Mouse (Mus musculus) lung, postnatal 0 days (tissue): ENCODE measurements at regions not wholly inside any gene's neighbourhood (a gene's known extent, or its start where the extent isn't known, plus 50 kb on each side); places are given as distances from the start of the nearest gene placed in this dataset.

Experiments
- ATAC-seq: fragments of 200-750 bp; cut with Nextera tagmentation; 2 replicates; pipeline ENCODE4 v1.8.0; 2017; ENCODE audit warnings: moderate library complexity
- DNase-seq: peaks from one replicate; pipeline ENCODE4 v3.0.0-alpha.2; 2016; ENCODE audit warnings: low spot score
- H3K27ac ChIP-seq: fragments of 300-500 bp; sonication (generic); 2 replicates; pipeline ENCODE4 v1.5.1; 2014; ENCODE audit warnings: antibody characterized with exemption, mild to moderate bottlenecking, low read length, mixed read lengths
- H3K27me3 ChIP-seq: fragments of 300-500 bp; sonication (generic); replicated peaks from 2 replicates; pipeline ENCODE4 v1.6.1; 2014; ENCODE audit warnings: low read length, mixed read lengths; ENCODE audit not compliant: insufficient read depth
- H3K36me3 ChIP-seq: fragments of 300-500 bp; sonication (generic); 2 replicates; pipeline ENCODE4 v1.6.1; 2014; ENCODE audit warnings: low read length, mixed read lengths; ENCODE audit not compliant: insufficient read depth
- H3K4me1 ChIP-seq: fragments of 300-500 bp; sonication (generic); 2 replicates; pipeline ENCODE4 v1.6.1; 2014; ENCODE audit warnings: antibody characterized with exemption, low read depth, low read length, mixed read lengths; ENCODE audit not compliant: insufficient read depth
- H3K4me2 ChIP-seq: fragments of 300-500 bp; sonication (generic); replicated peaks from 2 replicates; pipeline ENCODE4 v1.6.1; 2014; ENCODE audit warnings: low read depth, mild to moderate bottlenecking, low read length, moderate library complexity, mixed read lengths
- H3K4me3 ChIP-seq: fragments of 300-500 bp; sonication (generic); 2 replicates; pipeline ENCODE4 v1.5.1; 2014; ENCODE audit warnings: low read depth, low read length
- H3K9ac ChIP-seq: fragments of 300-500 bp; sonication (generic); replicated peaks from 2 replicates; pipeline ENCODE4 v1.6.1; 2014; ENCODE audit warnings: low read depth, mild to moderate bottlenecking
- H3K9me3 ChIP-seq: fragments of 300-500 bp; sonication (generic); 2 replicates; pipeline ENCODE4 v1.6.1; 2016; ENCODE audit warnings: low read length, mixed read lengths
- CTCF ChIP-seq: IDR thresholded peaks from 2 replicates; pipeline ENCODE4 v1.5.1; 2016; ENCODE audit warnings: antibody characterized with exemption, mild to moderate bottlenecking
- EP300 ChIP-seq: IDR thresholded peaks from 2 replicates; pipeline ENCODE4 v1.6.1; 2016; ENCODE audit warnings: antibody characterized with exemption, mild to moderate bottlenecking, control low read depth
- WGBS: fragments of 180-500 bp; shearing (Covaris S2); extraction: QIAGEN DNeasy Blood & Tissue Kit; methylation state at CpG from one replicate; pipeline ENCODE4 v1.1.7; 2014; 5-methylcytosine and 5-hydroxymethylcytosine counted together

DNA sequence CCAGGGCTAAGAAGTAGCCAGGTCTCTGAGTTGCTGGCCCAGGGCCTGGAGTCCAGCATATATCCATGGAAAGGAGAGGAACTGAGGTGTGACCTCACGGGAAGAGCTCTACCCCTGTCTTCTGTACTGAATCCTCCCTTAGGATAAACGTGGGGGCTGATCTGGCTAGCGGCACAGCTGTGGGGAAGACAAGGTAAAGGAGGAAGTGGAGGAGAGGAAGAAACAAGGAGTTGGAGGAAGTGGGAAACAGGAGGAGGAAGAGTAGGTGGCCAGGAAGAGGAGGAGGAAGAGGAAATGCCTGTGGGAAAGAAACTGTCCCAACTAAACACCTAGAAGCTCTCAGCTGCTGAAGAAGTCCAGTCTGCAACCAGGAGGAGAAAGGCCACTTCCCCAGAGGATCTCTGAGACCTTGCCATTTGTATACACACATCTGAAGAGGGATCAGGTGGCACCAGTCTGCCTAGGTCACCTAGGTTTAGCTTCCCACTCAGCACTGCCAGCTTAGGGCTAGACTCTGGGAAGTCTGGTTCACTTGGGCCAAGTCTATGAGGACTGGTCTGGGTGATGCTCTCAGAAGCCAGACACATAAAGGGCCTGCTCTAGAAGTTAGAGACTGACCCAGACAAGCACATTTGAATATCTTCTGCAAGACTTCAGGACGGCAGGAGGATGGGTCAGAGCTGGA is 100.6 kb upstream of the Jun start:
- ATAC-seq: no peak

DNA sequence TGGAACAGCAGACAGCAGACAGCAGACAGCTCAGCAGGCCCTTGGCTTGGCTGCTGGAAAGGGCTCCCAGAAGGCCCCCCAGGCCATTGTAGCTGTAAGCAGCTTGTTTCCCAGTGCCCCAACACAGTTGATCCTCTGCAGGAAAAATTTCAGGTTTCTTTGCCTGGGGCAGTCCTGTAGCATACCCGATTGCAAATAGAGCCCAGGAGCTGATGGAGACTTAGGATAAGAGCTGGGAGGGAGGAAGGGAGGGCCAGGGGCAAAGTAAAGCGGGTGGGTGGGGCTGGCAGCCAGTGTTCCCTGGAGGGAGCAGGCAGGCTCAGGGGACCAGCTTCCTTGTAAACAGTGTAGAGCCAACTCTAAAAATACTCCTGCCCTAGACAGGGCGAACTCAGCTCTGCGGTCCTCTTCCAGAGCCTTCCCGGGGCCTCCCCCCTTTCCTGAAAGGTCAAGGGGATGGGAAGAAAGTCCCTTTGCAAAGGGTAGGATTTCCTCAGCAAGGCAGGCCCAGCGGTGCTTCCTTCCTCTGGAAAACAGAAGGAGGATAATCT is 101.8 kb upstream of the Jun start:
- Histone ChIP-seq H3K9me3 (no peaks in the 10 kb centered on the region), H3K4me2 (no peak overlapping the region), H3K4me3 (no peak overlapping the region), H3K27me3 (no peaks in the 10 kb centered on the region), H3K9ac (0 out of 2 replicates have a peak overlapping the region, but pooled peaks have one; percentile 9), H3K27ac (peak overlapping the region; percentile 62), H3K4me1 (peaks cover 26% of the 10 kb centered on the region), H3K36me3 (no peaks in the 10 kb centered on the region)
- DNase-seq: peak; percentile 89
- TF ChIP-seq CTCF (no peak), EP300 (peak; percentile 94)
- WGBS: 16% methylated on average over 6 of the region's 6 CpGs
- peak; percentile 93 for ATAC-seq

More for the DNA sequence above, 100.6 kb upstream of the Jun start:
- Histone ChIP-seq H3K4me3 (no peak overlapping the region), H3K36me3 (no peaks in the 10 kb centered on the region), H3K27ac (peak overlapping the region; percentile 39; the same call in 1 of the 2 replicates), H3K4me2 (no peak overlapping the region), H3K9me3 (no peaks in the 10 kb centered on the region), H3K27me3 (no peaks in the 10 kb centered on the region), H3K9ac (no peak overlapping the region), H3K4me1 (peaks cover 24% of the 10 kb centered on the region)
- no peak for TF ChIP-seq CTCF
- TF ChIP-seq EP300: no peak
- 58% methylated on average over 4 of the region's 4 CpGs for WGBS
- no peak for DNase-seq

DNA sequence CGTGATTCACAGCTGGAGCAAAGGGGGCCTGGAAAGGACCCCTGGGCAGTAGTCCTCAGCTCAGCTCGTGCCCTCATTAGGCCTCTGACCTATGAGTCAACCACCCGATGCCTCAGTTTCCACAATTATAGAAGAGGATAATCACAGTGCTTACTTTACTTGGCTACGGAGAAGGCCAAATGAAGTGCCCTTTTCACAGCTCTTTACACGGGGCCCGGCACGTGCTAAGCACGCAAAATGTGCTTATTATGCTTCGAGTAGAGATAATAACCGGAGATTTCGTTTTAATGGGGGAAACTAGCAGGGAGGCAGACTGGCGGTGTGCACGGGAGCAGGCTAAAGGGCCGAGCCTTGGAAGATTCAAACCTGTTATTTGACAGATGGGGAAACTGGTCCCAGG is 102.4 kb upstream of the Jun start:
- no peak for TF ChIP-seq CTCF
- no peak for TF ChIP-seq EP300
- Histone ChIP-seq H3K9ac (no peak overlapping the region), H3K9me3 (no peaks in the 10 kb centered on the region), H3K4me1 (peaks cover 26% of the 10 kb centered on the region), H3K27ac (peak overlapping the region; percentile 62), H3K36me3 (no peaks in the 10 kb centered on the region), H3K27me3 (no peaks in the 10 kb centered on the region), H3K4me2 (no peak overlapping the region), H3K4me3 (no peak overlapping the region)
- 33% methylated on average over 14 of the region's 14 CpGs for WGBS
- DNase-seq: no peak
- no peak for ATAC-seq

DNA sequence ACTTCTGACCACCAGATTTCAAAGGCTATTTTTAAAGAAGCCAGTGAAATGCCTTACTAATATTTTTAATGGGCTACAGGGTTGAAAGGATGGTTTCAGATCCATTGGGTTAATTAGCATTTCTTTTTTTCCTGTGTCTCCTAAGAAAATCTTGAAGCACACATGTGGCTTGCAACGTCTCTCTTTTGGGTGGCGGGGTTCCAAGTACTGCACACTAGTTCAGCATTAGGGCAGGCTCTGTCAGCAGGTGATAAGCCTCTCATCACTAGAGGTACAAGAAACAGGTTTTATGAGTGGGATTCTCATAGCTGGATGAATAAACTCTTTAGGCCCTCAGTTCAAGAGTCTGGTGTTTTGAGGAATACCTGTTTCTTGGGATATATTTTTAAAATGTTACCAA is 103.2 kb upstream of the Jun start:
- no peak overlapping the region for H3K27ac ChIP-seq
- peaks cover 30% of the 10 kb centered on the region for H3K4me1 ChIP-seq

DNA sequence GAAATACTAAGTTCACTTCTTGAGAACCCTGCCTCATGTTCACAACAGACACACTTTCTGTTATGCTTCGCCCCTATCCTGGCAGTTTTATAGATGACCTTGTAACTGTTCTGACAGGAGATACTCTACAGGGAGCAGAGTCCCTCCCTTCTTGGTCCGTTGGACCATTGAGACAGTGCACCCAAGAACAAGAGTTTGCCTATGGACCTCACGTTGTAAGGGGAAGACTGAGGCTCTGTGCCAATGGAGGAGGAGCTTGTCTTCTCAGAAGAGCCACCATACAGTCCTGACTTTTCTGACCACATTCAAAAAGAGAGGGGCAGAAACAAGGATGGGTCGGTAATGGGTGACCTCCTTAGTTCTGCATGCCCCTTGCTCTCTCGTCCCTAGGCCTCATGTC is 103.8 kb upstream of the Jun start:
- H3K4me3 ChIP-seq: no peak overlapping the region
- DNase-seq (no peak), ATAC-seq (no peak)
- H3K36me3 ChIP-seq: no peaks in the 10 kb centered on the region
- H3K27ac ChIP-seq: no peak overlapping the region
- H3K4me1 ChIP-seq: peaks cover 30% of the 10 kb centered on the region
- TF ChIP-seq EP300: no peak
- TF ChIP-seq CTCF: no peak
- H3K9me3 ChIP-seq: no peaks in the 10 kb centered on the region
- no peak overlapping the region for H3K4me2 ChIP-seq
- 68% methylated on average over 5 of the region's 5 CpGs for WGBS
- H3K9ac ChIP-seq: no peak overlapping the region
- no peaks in the 10 kb centered on the region for H3K27me3 ChIP-seq

More for the DNA sequence above, 103.2 kb upstream of the Jun start:
- no peak for DNase-seq
- Histone ChIP-seq H3K27me3 (no peaks in the 10 kb centered on the region), H3K9ac (no peak overlapping the region), H3K36me3 (no peaks in the 10 kb centered on the region), H3K4me3 (no peak overlapping the region), H3K9me3 (no peaks in the 10 kb centered on the region), H3K4me2 (no peak overlapping the region)
- no peak for ATAC-seq
- TF ChIP-seq EP300 (no peak), CTCF (no peak)
- 62% methylated on average over 2 of the region's 2 CpGs for WGBS

DNA sequence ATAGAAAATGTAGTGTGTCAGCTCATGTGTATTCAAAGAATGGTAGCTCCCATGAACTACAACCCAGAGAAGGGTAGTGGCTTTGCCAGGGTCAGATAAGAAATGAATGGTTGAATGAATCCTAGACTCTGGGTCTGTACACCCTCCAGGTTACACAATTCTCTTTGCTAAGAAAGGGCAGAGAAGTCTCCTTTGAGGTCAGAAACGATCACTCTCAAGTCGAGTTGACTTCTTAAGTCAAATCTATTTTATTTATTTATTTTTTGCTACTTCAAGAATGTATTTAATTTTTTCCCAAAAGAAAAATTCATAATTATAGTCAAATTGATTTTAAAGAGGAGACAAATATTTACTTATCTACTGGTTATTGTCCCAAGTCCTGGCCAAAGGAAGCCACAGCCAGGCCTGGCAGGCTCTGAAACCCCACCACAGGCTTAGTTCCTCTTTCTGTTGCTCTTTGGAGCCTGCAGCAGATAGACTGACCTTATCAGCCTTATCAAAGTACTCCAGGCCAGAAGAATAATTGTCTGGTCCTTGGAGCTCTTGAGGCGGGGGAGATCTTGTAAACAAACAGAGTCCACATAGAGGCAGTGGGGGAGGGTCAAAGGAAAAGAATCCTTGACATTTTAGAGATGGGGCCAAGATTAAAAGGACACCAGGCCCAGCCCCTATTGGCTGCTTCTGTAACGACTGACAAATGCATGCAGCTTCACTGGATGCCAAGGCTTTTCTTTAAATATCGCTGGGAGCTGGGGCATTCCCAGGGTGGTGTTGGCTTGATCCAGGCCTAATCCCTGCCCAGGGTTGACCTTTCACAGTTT is 104.6 kb upstream of the Jun start:
- ATAC-seq: peak; percentile 2; the same call in 1 of the 2 replicates
- Histone ChIP-seq H3K9ac (no peak overlapping the region), H3K27me3 (no peaks in the 10 kb centered on the region), H3K4me2 (no peak overlapping the region), H3K4me3 (no peak overlapping the region), H3K27ac (peak overlapping the region; percentile 16; the same call in 1 of the 2 replicates), H3K4me1 (peaks cover 30% of the 10 kb centered on the region), H3K9me3 (no peaks in the 10 kb centered on the region), H3K36me3 (no peaks in the 10 kb centered on the region)
- peak; percentile 95 for TF ChIP-seq EP300
- TF ChIP-seq CTCF: peak; percentile 35; the same call in 1 of the 2 replicates
- peak; percentile 74 for DNase-seq
- WGBS: 10% methylated on average over 5 of the region's 5 CpGs
